Mouse (Mus musculus) hindbrain, embryonic 16.5 days (tissue): Measurements from ENCODE around the gene Fbxl12. TPM values are rescaled to one million over a fixed set of nuclear protein-coding genes. Genes with fewer than 3 reads are reported as not detected.
A peak's percentile ranks its signal among the peaks of the same experiment; 100 is the strongest.
"Not testable (repeated sequence)": the region's sequence is repeated elsewhere in the genome, so short reads cannot be mapped to it uniquely, and the experiment has no call there.

Source experiments
- ATAC-seq: fragments of 200-750 bp; cut with Nextera tagmentation; 2 replicates; pipeline ENCODE4 v1.8.0; 2017; ENCODE audit warnings: moderate TSS enrichment, moderate library complexity
- H3K27ac ChIP-seq: fragments of 300-500 bp; sonication (generic); 2 replicates; pipeline ENCODE4 v1.5.1; 2014; ENCODE audit warnings: low read depth, mild to moderate bottlenecking, control low read depth, low read length, moderate library complexity
- H3K27me3 ChIP-seq: fragments of 300-500 bp; sonication (generic); replicated peaks from 2 replicates; pipeline ENCODE4 v1.6.1; 2014; ENCODE audit warnings: low read length; ENCODE audit not compliant: control insufficient read depth, insufficient read depth
- H3K36me3 ChIP-seq: fragments of 300-500 bp; sonication (generic); 2 replicates; pipeline ENCODE4 v1.6.1; 2014; ENCODE audit warnings: mild to moderate bottlenecking, low read length, moderate library complexity, mixed read lengths; ENCODE audit not compliant: control insufficient read depth, insufficient read depth
- H3K4me1 ChIP-seq: fragments of 300-500 bp; sonication (generic); 2 replicates; pipeline ENCODE4 v1.6.1; 2014; ENCODE audit warnings: low read depth, low read length; ENCODE audit not compliant: control insufficient read depth, insufficient read depth
- H3K4me2 ChIP-seq: fragments of 300-500 bp; sonication (generic); 2 replicates; pipeline ENCODE4 v1.6.1; 2014; ENCODE audit warnings: mild to moderate bottlenecking, low read length, control low read depth, moderate library complexity
- H3K4me3 ChIP-seq: fragments of 300-500 bp; sonication (generic); 2 replicates; pipeline ENCODE4 v1.5.1; 2014; ENCODE audit warnings: mild to moderate bottlenecking, low read length, control low read depth, moderate library complexity
- H3K9ac ChIP-seq: fragments of 300-500 bp; sonication (generic); 2 replicates; pipeline ENCODE4 v1.6.1; 2014; ENCODE audit warnings: low read depth, mild to moderate bottlenecking, control low read depth, low read length, moderate library complexity
- H3K9me3 ChIP-seq: fragments of 300-500 bp; sonication (generic); 2 replicates; pipeline ENCODE4 v1.6.1; 2014; ENCODE audit warnings: mild to moderate bottlenecking, low read length, moderate library complexity; ENCODE audit not compliant: control insufficient read depth
- whole genome bisulfite sequencing: fragments of 180-500 bp; shearing (Covaris S2); extraction: QIAGEN DNeasy Blood & Tissue Kit; methylation state at CpG from one replicate; pipeline ENCODE4 v1.1.7; 2014; 5-methylcytosine and 5-hydroxymethylcytosine counted together
- polyA plus RNA-seq: library from polyadenylated mRNA; unstranded; fragments of >200 nt; fragmentation: Nextera tagmentation; extraction: Ambion mirVana; gene quantifications from 2 replicates; pipeline ENCODE4 v1.2.1, GENCODE M21; 2015

The Fbxl12 gene
- polyA plus RNA-seq, result 14.6 and 15.6 TPM in 2 replicates

GRCm38 (mm10) chr9:20644360-20645081 is at the start of gene Fbxl12:
Gene Fbxl12 (minus strand): TSS chr9:20644767.
- H3K4me3 ChIP-seq, result peak within 1 kb of the TSS; percentile 90
- H3K9me3 ChIP-seq, result no peaks in the 10 kb centered on the region
- no peaks in the 10 kb centered on the region for H3K27me3 ChIP-seq
- peak within 1 kb of the TSS; percentile 76 for H3K9ac ChIP-seq
- H3K4me1 ChIP-seq, result peaks cover 30% of the 10 kb centered on the region
- peak within 1 kb of the TSS; percentile 89 for H3K27ac ChIP-seq
- peak within 1 kb of the TSS; percentile 99 for H3K4me2 ChIP-seq
- H3K36me3 ChIP-seq, result peaks cover 15% of the 10 kb centered on the region
- under 1% methylated on average over 43 of the region's 43 CpGs for WGBS
- peak; percentile 37; the same call in 1 of the 2 replicates for ATAC-seq

DNA sequence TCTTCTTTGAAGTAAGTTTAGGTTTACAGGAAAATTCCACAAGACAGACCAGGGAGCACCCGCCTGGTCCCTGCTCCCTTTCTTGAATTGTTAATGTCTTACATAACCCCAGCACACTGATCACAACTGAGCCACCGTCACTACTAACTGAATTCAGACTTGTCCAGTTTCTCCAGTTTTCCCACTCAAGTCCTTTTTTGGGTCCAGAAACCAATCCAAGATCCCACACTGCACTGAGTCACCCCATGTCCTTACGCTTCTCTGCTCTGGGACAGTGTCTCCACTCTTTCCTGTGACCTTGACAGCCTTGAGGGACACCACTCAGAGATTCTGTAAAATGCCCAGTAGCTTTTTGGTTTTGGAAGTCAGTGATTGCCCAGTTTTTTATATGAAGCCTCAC is 48.3 kb upstream of the Fbxl12 start:
- Histone ChIP-seq H3K9ac (no peak overlapping the region), H3K4me3 (no peak overlapping the region), H3K9me3 (no peaks in the 10 kb centered on the region), H3K4me1 (peaks cover 21% of the 10 kb centered on the region), H3K36me3 (no peaks in the 10 kb centered on the region), H3K27me3 (no peaks in the 10 kb centered on the region), H3K4me2 (no peak overlapping the region), H3K27ac (no peak overlapping the region)
- ATAC-seq, result no peak
- 89% methylated on average over 3 of the region's 3 CpGs for WGBS

GRCm38 (mm10) chr9:20690449-20690848 is 45.9 kb upstream of the Fbxl12 start:
- not testable (repeated sequence) for H3K27me3 ChIP-seq, H3K4me2 ChIP-seq, H3K9me3 ChIP-seq, H3K36me3 ChIP-seq, H3K4me3 ChIP-seq, H3K27ac ChIP-seq, ATAC-seq, H3K9ac ChIP-seq
- WGBS, result 78% methylated on average over 2 of the region's 2 CpGs
- peaks cover 19% of the 10 kb centered on the region for H3K4me1 ChIP-seq

DNA sequence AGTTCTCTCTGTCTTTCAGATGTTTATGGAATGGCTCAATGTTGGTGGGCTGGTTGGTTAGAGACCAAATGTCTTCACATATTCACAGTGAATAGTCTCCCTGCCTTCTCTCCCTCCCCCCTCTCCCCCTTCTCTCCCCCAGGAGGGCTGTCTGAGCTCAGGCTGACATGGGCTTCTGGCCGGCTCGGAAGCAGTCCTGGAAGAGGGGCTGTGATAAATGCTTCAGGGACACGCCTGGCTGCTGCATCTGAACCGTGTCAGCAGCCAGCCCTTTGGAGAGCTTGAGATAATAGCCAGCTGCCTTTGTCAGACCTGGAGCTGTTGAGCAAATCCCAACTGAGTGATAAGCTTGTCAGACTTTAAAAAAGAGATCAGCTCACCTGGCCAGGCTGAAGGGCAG is 45.3 kb upstream of the Fbxl12 start:
- H3K4me2 ChIP-seq, result no peak overlapping the region
- H3K4me3 ChIP-seq, result no peak overlapping the region
- H3K4me1 ChIP-seq, result peaks cover 14% of the 10 kb centered on the region
- no peaks in the 10 kb centered on the region for H3K9me3 ChIP-seq
- no peaks in the 10 kb centered on the region for H3K36me3 ChIP-seq
- peak; percentile 62 for ATAC-seq
- no peaks in the 10 kb centered on the region for H3K27me3 ChIP-seq
- H3K9ac ChIP-seq, result no peak overlapping the region
- 2% methylated on average over 4 of the region's 4 CpGs for WGBS
- peak overlapping the region; percentile 25; the same call in 1 of the 2 replicates for H3K27ac ChIP-seq

- ATAC-seq, result 0 out of 2 replicates have a peak, but pooled peaks have one; percentile 7
- Histone ChIP-seq H3K4me1 (peaks cover 10% of the 10 kb centered on the region), H3K27me3 (no peaks in the 10 kb centered on the region), H3K4me3 (no peak overlapping the region), H3K36me3 (no peaks in the 10 kb centered on the region), H3K9ac (no peak overlapping the region), H3K4me2 (no peak overlapping the region), H3K27ac (0 out of 2 replicates have a peak overlapping the region, but pooled peaks have one; percentile 11), H3K9me3 (no peaks in the 10 kb centered on the region)
- no CpG with 5 or more reads among the region's 1 CpGs for WGBS
Measured at GRCm38 (mm10) chr9:20689403-20689802, 44.8 kb upstream of the Fbxl12 start.

GRCm38 (mm10) chr9:20685081-20685861 is 40.7 kb upstream of the Fbxl12 start:
- no peak overlapping the region for H3K4me3 ChIP-seq
- no peak overlapping the region for H3K27ac ChIP-seq
- H3K27me3 ChIP-seq, result no peaks in the 10 kb centered on the region
- no peak overlapping the region for H3K4me2 ChIP-seq
- ATAC-seq, result no peak
- no peaks in the 10 kb centered on the region for H3K36me3 ChIP-seq
- 52% methylated on average over 17 of the region's 17 CpGs for WGBS
- H3K9ac ChIP-seq, result no peak overlapping the region
- peaks cover 8% of the 10 kb centered on the region for H3K4me1 ChIP-seq
- H3K9me3 ChIP-seq, result no peaks in the 10 kb centered on the region

DNA sequence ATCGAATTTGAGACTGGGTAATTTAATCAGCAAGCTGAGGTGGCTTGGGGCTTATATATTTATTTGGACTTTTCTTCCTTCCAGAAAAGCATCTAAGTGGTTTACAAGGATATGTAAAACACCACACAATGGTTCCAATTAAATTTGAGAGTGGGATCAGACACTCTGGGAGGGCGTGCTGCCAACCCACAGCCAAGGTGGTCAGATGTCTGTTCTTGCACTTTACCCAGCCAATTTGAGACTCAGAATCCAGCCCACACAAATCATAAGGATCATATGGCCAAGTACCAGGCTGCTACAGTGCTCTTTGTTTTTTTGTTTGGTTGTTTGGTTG is 37.8 kb upstream of the Fbxl12 start:
- Histone ChIP-seq H3K4me3 (no peak overlapping the region), H3K9ac (no peak overlapping the region), H3K4me2 (no peak overlapping the region), H3K4me1 (no peaks in the 10 kb centered on the region), H3K36me3 (no peaks in the 10 kb centered on the region), H3K9me3 (no peaks in the 10 kb centered on the region), H3K27me3 (no peaks in the 10 kb centered on the region), H3K27ac (no peak overlapping the region)
- ATAC-seq, result no peak
- WGBS, result 41% methylated on average over 2 of the region's 2 CpGs

GRCm38 (mm10) chr9:20681546-20682388 is 37.2 kb upstream of the Fbxl12 start:
- Histone ChIP-seq H3K4me2 (no peak overlapping the region), H3K36me3 (no peaks in the 10 kb centered on the region), H3K9ac (no peak overlapping the region), H3K27me3 (no peaks in the 10 kb centered on the region), H3K4me1 (no peaks in the 10 kb centered on the region), H3K9me3 (no peaks in the 10 kb centered on the region), H3K4me3 (no peak overlapping the region), H3K27ac (no peak overlapping the region)
- WGBS, result 63% methylated on average over 5 of the region's 7 CpGs
- peak; percentile 34; the same call in 1 of the 2 replicates for ATAC-seq
